Comparison of ENCODE assay signal across 21 mouse cellular contexts in genomic region chrX:23767849-23768248, GRCm38 (mm10).
DNase-seq lines count a peak whose midpoint lies in the region; ATAC-seq lines count a peak whose summit lies in the region.
"Had no signal": no experiment of that assay in that cellular context is flagged by ENCODE, and none has a peak within 500 bp of the region (broad histone marks: within the 10 kb centered on the region; RNA-seq: fewer than 3 reads in every experiment).

No protein-coding gene starts in this region.

- no peaks in the 10 kb centered on the region for H3K36me3 ChIP-seq in heart, embryonic 10.5 days
- peaks cover 9% of the 10 kb centered on the region; the same call in 1 of the 2 replicates for H3K36me3 ChIP-seq in heart, embryonic 12.5 days
- H3K36me3 ChIP-seq: embryonic facial prominence, embryonic 12.5 days; forebrain, embryonic 15.5 days had no signal

- no peaks in the 10 kb centered on the region for H3K27me3 ChIP-seq in heart, embryonic 10.5 days (ENCODE audit: insufficient read depth, poor library complexity, severe bottlenecking)
- H3K27me3 ChIP-seq in heart, embryonic 12.5 days (replicated peaks), result no peaks in the 10 kb centered on the region
- H3K27me3 ChIP-seq: embryonic facial prominence, embryonic 12.5 days; forebrain, embryonic 13.5 days; forebrain, embryonic 15.5 days had no signal

- no peak overlapping the region for H3K27ac ChIP-seq in heart, embryonic 10.5 days
- H3K27ac ChIP-seq in heart, embryonic 12.5 days (ENCODE audit: poor library complexity, severe bottlenecking), result no peak overlapping the region
- H3K27ac ChIP-seq: embryonic facial prominence, embryonic 10.5 days; embryonic facial prominence, embryonic 12.5 days; forebrain, embryonic 13.5 days; forebrain, embryonic 15.5 days had no signal

- H3K4me1 ChIP-seq in heart, embryonic 10.5 days, result no peaks in the 10 kb centered on the region
- no peaks in the 10 kb centered on the region for H3K4me1 ChIP-seq in heart, embryonic 12.5 days (replicated peaks)
- H3K4me1 ChIP-seq: embryonic facial prominence, embryonic 10.5 days; embryonic facial prominence, embryonic 12.5 days; forebrain, embryonic 13.5 days; forebrain, embryonic 15.5 days had no signal

- no peak overlapping the region for H3K4me2 ChIP-seq in heart, embryonic 12.5 days
- H3K4me2 ChIP-seq: embryonic facial prominence, embryonic 12.5 days; forebrain, embryonic 13.5 days; forebrain, embryonic 15.5 days had no signal

- peak; percentile 69 for ATAC-seq in CD4-positive, CD25-positive, alpha-beta regulatory T cell, adult 4 months
- no peak for ATAC-seq in heart, embryonic 12.5 days (ENCODE audit: insufficient number of reproducible peaks, low FRiP score)
- ATAC-seq: forebrain, embryonic 13.5 days; forebrain, embryonic 15.5 days; forebrain, postnatal 0 days had no signal

- no peaks in the 10 kb centered on the region for H3K9me3 ChIP-seq in heart, embryonic 10.5 days
- no peaks in the 10 kb centered on the region for H3K9me3 ChIP-seq in heart, embryonic 12.5 days (replicated peaks)
- H3K9me3 ChIP-seq: embryonic facial prominence, embryonic 10.5 days; embryonic facial prominence, embryonic 12.5 days; forebrain, embryonic 13.5 days; forebrain, embryonic 15.5 days had no signal

- H3K4me3 ChIP-seq in heart, embryonic 10.5 days, result no peak overlapping the region
- H3K4me3 ChIP-seq in heart, embryonic 12.5 days, result no peak overlapping the region
- H3K4me3 ChIP-seq: embryonic facial prominence, embryonic 10.5 days; embryonic facial prominence, embryonic 12.5 days; forebrain, embryonic 13.5 days; forebrain, embryonic 15.5 days had no signal

- no peak overlapping the region for H3K9ac ChIP-seq in heart, embryonic 12.5 days
- H3K9ac ChIP-seq: embryonic facial prominence, embryonic 12.5 days; forebrain, embryonic 13.5 days; forebrain, embryonic 15.5 days; forebrain, postnatal 0 days had no signal

- DNase-seq in CD4-positive helper T cell, adult 2 months (ENCODE audit: low read depth, low spot score), result peak; percentile 5
- peak; percentile 3 for DNase-seq in induced T-regulatory cell, adult 2 months (ENCODE audit: low read depth)
- DNase-seq in naive thymus-derived CD4-positive, alpha-beta T cell, adult 2 months (ENCODE audit: low read depth), result peak; percentile 2
- DNase-seq in frontal cortex, postnatal 36 days (ENCODE audit: low spot score in 2 of 2), result no peak
- no peak for DNase-seq in heart, embryonic 10.5 days (ENCODE audit: low spot score)
- DNase-seq: adrenal gland, adult 8-10 months; adrenal gland, postnatal 14 days; adrenal gland, postnatal 36 days; B cell, adult 2 months; cerebellum, adult 11-12 months; cerebellum, adult 2 months; cerebellum, adult 9-10 months; cerebellum, postnatal 10 days; cerebellum, postnatal 25 days; forebrain, postnatal 0 days had no signal

- 66% methylated on average over 1 of the region's 1 CpGs for WGBS in heart, embryonic 10.5 days
- WGBS in heart, embryonic 12.5 days, result 67% methylated on average over 1 of the region's 1 CpGs

Comparison
In these comparisons a context has a peak if more than half of its experiments do, and no peak if none do; other contexts are left out.
1. DNase-seq: peak in CD4-positive helper T cell, adult 2 months (single experiment), induced T-regulatory cell, adult 2 months (single experiment) and naive thymus-derived CD4-positive, alpha-beta T cell, adult 2 months (single experiment); none in frontal cortex, postnatal 36 days (0 of 2) and heart, embryonic 10.5 days (single experiment).